Mouse (Mus musculus): ENCODE data around the gene Ppp3ca. TPM values are rescaled to one million over a fixed set of nuclear protein-coding genes. Genes with fewer than 3 reads are reported as not detected.

Gene Ppp3ca
- polyA plus RNA-seq, 1 experiment from 2014 or later = 71.7 TPM

GRCm38 (mm10) chr3:136769486-136769882, 99.6 kb downstream of the Ppp3ca start:
- H3K9me3 ChIP-seq (ENCODE audit: control insufficient read depth, low read length) = no peaks in the 10 kb centered on the region
- no peaks in the 10 kb centered on the region for H3K36me3 ChIP-seq (ENCODE audit: control insufficient read depth, insufficient read depth, low read length)
- DNase-seq (ENCODE audit: low spot score) (no peak), ATAC-seq (ENCODE audit: low read depth) (no peak)
- 69% methylated on average over 1 of the region's 1 CpGs for WGBS
- H3K27me3 ChIP-seq (replicated peaks; ENCODE audit: control insufficient read depth, insufficient read depth, low read length) = no peaks in the 10 kb centered on the region
- no peak overlapping the region for H3K4me3 ChIP-seq (ENCODE audit: low read depth, low read length)
- H3K27ac ChIP-seq (replicated peaks; ENCODE audit: low read depth, low read length) = no peak overlapping the region
- H3K4me1 ChIP-seq (ENCODE audit: control insufficient read depth, insufficient read depth, low read length) = peaks cover 16% of the 10 kb centered on the region
- H3K4me2 ChIP-seq (ENCODE audit: low read depth, low read length) = no peak overlapping the region
- H3K9ac ChIP-seq (ENCODE audit: low read depth, low read length) = no peak overlapping the region

GRCm38 (mm10) chr3:136771700-136772099, 101.8 kb downstream of the Ppp3ca start:
- WGBS = 85% methylated on average over 5 of the region's 5 CpGs
- no peak overlapping the region for H3K27ac ChIP-seq (replicated peaks; ENCODE audit: low read depth, low read length)
- no peaks in the 10 kb centered on the region for H3K9me3 ChIP-seq (ENCODE audit: control insufficient read depth, low read length)
- H3K4me2 ChIP-seq (ENCODE audit: low read depth, low read length) = no peak overlapping the region
- no peak overlapping the region for H3K4me3 ChIP-seq (ENCODE audit: low read depth, low read length)
- H3K4me1 ChIP-seq (ENCODE audit: control insufficient read depth, insufficient read depth, low read length) = peaks cover 7% of the 10 kb centered on the region
- no peaks in the 10 kb centered on the region for H3K27me3 ChIP-seq (replicated peaks; ENCODE audit: control insufficient read depth, insufficient read depth, low read length)
- ATAC-seq (ENCODE audit: low read depth) (no peak), DNase-seq (ENCODE audit: low spot score) (no peak)
- no peaks in the 10 kb centered on the region for H3K36me3 ChIP-seq (ENCODE audit: control insufficient read depth, insufficient read depth, low read length)
- H3K9ac ChIP-seq (ENCODE audit: low read depth, low read length) = no peak overlapping the region

GRCm38 (mm10) chr3:136773217-136773616, 103.3 kb downstream of the Ppp3ca start:
- Histone ChIP-seq H3K36me3 (ENCODE audit: control insufficient read depth, insufficient read depth, low read length) (no peaks in the 10 kb centered on the region), H3K4me3 (ENCODE audit: low read depth, low read length) (no peak overlapping the region), H3K9ac (ENCODE audit: low read depth, low read length) (no peak overlapping the region), H3K9me3 (ENCODE audit: control insufficient read depth, low read length) (no peaks in the 10 kb centered on the region), H3K4me1 (ENCODE audit: control insufficient read depth, insufficient read depth, low read length) (peaks cover 7% of the 10 kb centered on the region), H3K27me3 (replicated peaks; ENCODE audit: control insufficient read depth, insufficient read depth, low read length) (no peaks in the 10 kb centered on the region), H3K27ac (replicated peaks; ENCODE audit: low read depth, low read length) (no peak overlapping the region), H3K4me2 (ENCODE audit: low read depth, low read length) (no peak overlapping the region)
- DNase-seq (ENCODE audit: low spot score) = no peak
- ATAC-seq (ENCODE audit: low read depth) = no peak
- 76% methylated on average over 4 of the region's 4 CpGs for WGBS

- no peaks in the 10 kb centered on the region; the same call in 1 of the 2 replicates for H3K4me1 ChIP-seq (ENCODE audit: control insufficient read depth, insufficient read depth, low read length)
- H3K27me3 ChIP-seq (replicated peaks; ENCODE audit: control insufficient read depth, insufficient read depth, low read length) = no peaks in the 10 kb centered on the region
- H3K36me3 ChIP-seq (ENCODE audit: control insufficient read depth, insufficient read depth, low read length) = no peaks in the 10 kb centered on the region
- H3K9ac ChIP-seq (ENCODE audit: low read depth, low read length) = no peak overlapping the region
- DNase-seq (ENCODE audit: low spot score) = no peak
- no peaks in the 10 kb centered on the region for H3K9me3 ChIP-seq (ENCODE audit: control insufficient read depth, low read length)
- no peak for ATAC-seq (ENCODE audit: low read depth)
- no peak overlapping the region for H3K4me2 ChIP-seq (ENCODE audit: low read depth, low read length)
- no peak overlapping the region for H3K4me3 ChIP-seq (ENCODE audit: low read depth, low read length)
- 90% methylated on average over 6 of the region's 6 CpGs for WGBS
- H3K27ac ChIP-seq (replicated peaks; ENCODE audit: low read depth, low read length) = no peak overlapping the region
Measured at GRCm38 (mm10) chr3:136774196-136774595, 104.3 kb downstream of the Ppp3ca start.

GRCm38 (mm10) chr3:136776525-136776924, 106.6 kb downstream of the Ppp3ca start:
- no peaks in the 10 kb centered on the region for H3K27me3 ChIP-seq (replicated peaks; ENCODE audit: control insufficient read depth, insufficient read depth, low read length)
- H3K9ac ChIP-seq (ENCODE audit: low read depth, low read length) = no peak overlapping the region
- no peak overlapping the region for H3K4me2 ChIP-seq (ENCODE audit: low read depth, low read length)
- ATAC-seq (ENCODE audit: low read depth) (no peak), DNase-seq (ENCODE audit: low spot score) (no peak)
- H3K9me3 ChIP-seq (ENCODE audit: control insufficient read depth, low read length) = no peaks in the 10 kb centered on the region
- no peaks in the 10 kb centered on the region for H3K36me3 ChIP-seq (ENCODE audit: control insufficient read depth, insufficient read depth, low read length)
- 73% methylated on average over 4 of the region's 4 CpGs for WGBS
- H3K4me3 ChIP-seq (ENCODE audit: low read depth, low read length) = no peak overlapping the region
- no peak overlapping the region for H3K27ac ChIP-seq (replicated peaks; ENCODE audit: low read depth, low read length)
- no peaks in the 10 kb centered on the region for H3K4me1 ChIP-seq (ENCODE audit: control insufficient read depth, insufficient read depth, low read length)

- no peaks in the 10 kb centered on the region for H3K27me3 ChIP-seq (replicated peaks; ENCODE audit: control insufficient read depth, insufficient read depth, low read length)
- no peaks in the 10 kb centered on the region for H3K9me3 ChIP-seq (ENCODE audit: control insufficient read depth, low read length)
- H3K4me3 ChIP-seq (ENCODE audit: low read depth, low read length) = no peak overlapping the region
- 89% methylated on average over 7 of the region's 7 CpGs for WGBS
- DNase-seq (ENCODE audit: low spot score) (no peak), ATAC-seq (ENCODE audit: low read depth) (no peak)
- H3K36me3 ChIP-seq (ENCODE audit: control insufficient read depth, insufficient read depth, low read length) = no peaks in the 10 kb centered on the region
- no peaks in the 10 kb centered on the region for H3K4me1 ChIP-seq (ENCODE audit: control insufficient read depth, insufficient read depth, low read length)
- H3K9ac ChIP-seq (ENCODE audit: low read depth, low read length) = no peak overlapping the region
- H3K4me2 ChIP-seq (ENCODE audit: low read depth, low read length) = no peak overlapping the region
- H3K27ac ChIP-seq (replicated peaks; ENCODE audit: low read depth, low read length) = no peak overlapping the region
Measured at GRCm38 (mm10) chr3:136777380-136777779, 107.5 kb downstream of the Ppp3ca start.

- no peak overlapping the region for H3K9ac ChIP-seq (ENCODE audit: low read depth, low read length)
- H3K4me1 ChIP-seq (ENCODE audit: control insufficient read depth, insufficient read depth, low read length) = no peaks in the 10 kb centered on the region
- H3K27me3 ChIP-seq (replicated peaks; ENCODE audit: control insufficient read depth, insufficient read depth, low read length) = no peaks in the 10 kb centered on the region
- ATAC-seq (ENCODE audit: low read depth) = no peak
- 86% methylated on average over 9 of the region's 9 CpGs for WGBS
- H3K4me3 ChIP-seq (ENCODE audit: low read depth, low read length) = no peak overlapping the region
- no peak overlapping the region for H3K4me2 ChIP-seq (ENCODE audit: low read depth, low read length)
- no peaks in the 10 kb centered on the region for H3K36me3 ChIP-seq (ENCODE audit: control insufficient read depth, insufficient read depth, low read length)
- no peak overlapping the region for H3K27ac ChIP-seq (replicated peaks; ENCODE audit: low read depth, low read length)
- DNase-seq (ENCODE audit: low spot score) = no peak
- no peaks in the 10 kb centered on the region for H3K9me3 ChIP-seq (ENCODE audit: control insufficient read depth, low read length)
Measured at GRCm38 (mm10) chr3:136777787-136778216, 107.9 kb downstream of the Ppp3ca start.

- ATAC-seq (ENCODE audit: low read depth) = no peak
- no peak for DNase-seq (ENCODE audit: low spot score)
Measured at GRCm38 (mm10) chr3:136780321-136780720, 110.4 kb downstream of the Ppp3ca start.

GRCm38 (mm10) chr3:136782058-136782457, 112.1 kb downstream of the Ppp3ca start:
- no peak overlapping the region for H3K27ac ChIP-seq (replicated peaks; ENCODE audit: low read depth, low read length)
- H3K36me3 ChIP-seq (ENCODE audit: control insufficient read depth, insufficient read depth, low read length) = no peaks in the 10 kb centered on the region
- ATAC-seq (ENCODE audit: low read depth) = no peak
- H3K9me3 ChIP-seq (ENCODE audit: control insufficient read depth, low read length) = no peaks in the 10 kb centered on the region
- H3K4me1 ChIP-seq (ENCODE audit: control insufficient read depth, insufficient read depth, low read length) = no peaks in the 10 kb centered on the region
- DNase-seq (ENCODE audit: low spot score) = no peak
- H3K4me3 ChIP-seq (ENCODE audit: low read depth, low read length) = no peak overlapping the region
- H3K27me3 ChIP-seq (replicated peaks; ENCODE audit: control insufficient read depth, insufficient read depth, low read length) = no peaks in the 10 kb centered on the region
- H3K9ac ChIP-seq (ENCODE audit: low read depth, low read length) = no peak overlapping the region
- H3K4me2 ChIP-seq (ENCODE audit: low read depth, low read length) = no peak overlapping the region

More at GRCm38 (mm10) chr3:136780321-136780720, 110.4 kb downstream of the Ppp3ca start:
- H3K9ac ChIP-seq (ENCODE audit: low read depth, low read length) = no peak overlapping the region
- no peak overlapping the region for H3K4me2 ChIP-seq (ENCODE audit: low read depth, low read length)
- no peak overlapping the region for H3K27ac ChIP-seq (replicated peaks; ENCODE audit: low read depth, low read length)
- 89% methylated on average over 3 of the region's 3 CpGs for WGBS
- no peaks in the 10 kb centered on the region for H3K9me3 ChIP-seq (ENCODE audit: control insufficient read depth, low read length)
- no peaks in the 10 kb centered on the region for H3K36me3 ChIP-seq (ENCODE audit: control insufficient read depth, insufficient read depth, low read length)
- H3K4me3 ChIP-seq (ENCODE audit: low read depth, low read length) = no peak overlapping the region
- no peaks in the 10 kb centered on the region for H3K27me3 ChIP-seq (replicated peaks; ENCODE audit: control insufficient read depth, insufficient read depth, low read length)
- no peaks in the 10 kb centered on the region for H3K4me1 ChIP-seq (ENCODE audit: control insufficient read depth, insufficient read depth, low read length)

Data from embryonic facial prominence, embryonic 14.5 days (tissue).